Mouse (Mus musculus): ENCODE results near the gene Sirt5. TPM values are rescaled to one million over a fixed set of nuclear protein-coding genes. Genes with fewer than 3 reads are reported as not detected.

The Sirt5 gene
- polyA plus RNA-seq, 1 experiment = 6.7 TPM

DNA sequence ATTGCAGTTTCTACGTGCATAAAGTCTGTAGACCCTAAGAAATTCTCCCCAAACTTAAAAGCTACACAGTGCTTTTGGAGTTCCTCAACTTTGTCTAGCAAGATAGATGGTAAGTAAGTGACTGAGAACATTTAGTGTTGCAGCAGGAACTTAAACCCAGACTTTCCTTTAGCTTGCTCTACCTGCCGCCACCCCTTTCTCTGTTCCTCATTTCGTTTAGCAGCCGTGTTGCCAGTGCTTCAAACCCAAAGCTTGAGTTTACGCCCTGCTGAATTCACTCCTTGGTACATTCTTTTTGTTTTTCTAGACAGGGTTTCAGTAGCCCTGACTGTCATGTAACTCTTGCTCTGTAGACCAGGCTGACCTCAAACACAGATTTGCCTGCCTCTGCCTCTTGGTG is 34.3 kb downstream of the Sirt5 start:
- no peak for TF ChIP-seq POLR2AphosphoS2 (IDR thresholded peaks at IDR 0.05; ENCODE audit: insufficient read length, low read depth)
- no peak for TF ChIP-seq MAX (IDR thresholded peaks at IDR 0.05; ENCODE audit: low read depth)
- TF ChIP-seq MYOG (IDR thresholded peaks at IDR 0.05; ENCODE audit: control insufficient read depth in 1 of 3, insufficient read depth in 1 of 3, insufficient read length in 2 of 3, low read depth in 2 of 3) = no peak
- no peak for TF ChIP-seq SRF (IDR thresholded peaks at IDR 0.05; ENCODE audit: control insufficient read depth, insufficient read length, low read depth)
- no peak for TF ChIP-seq TCF12 (IDR thresholded peaks at IDR 0.05; ENCODE audit: insufficient read depth, poor library complexity, severe bottlenecking)
- TF ChIP-seq CEBPB (IDR thresholded peaks at IDR 0.05; ENCODE audit: insufficient read depth, poor library complexity, severe bottlenecking) = no peak
- no peak for TF ChIP-seq TCF3 (IDR thresholded peaks at IDR 0.05; ENCODE audit: insufficient read length, low read depth)
- TF ChIP-seq E2F4 (IDR thresholded peaks at IDR 0.05; ENCODE audit: insufficient read depth) = no peak
- Histone ChIP-seq H3K4me3 (peak overlapping the region; percentile 61), H3ac (ENCODE audit: control insufficient read depth, insufficient read length) (no peak overlapping the region), H3K4me2 (ENCODE audit: low read depth) (peak overlapping the region; percentile 82), H3K79me2 (ENCODE audit: control insufficient read depth, insufficient read depth) (peaks cover 25% of the 10 kb centered on the region), H3K36me3 (ENCODE audit: control insufficient read depth, insufficient read depth) (peaks cover 35% of the 10 kb centered on the region), H3K27me3 (ENCODE audit: control insufficient read depth, insufficient read depth, insufficient read length) (no peaks in the 10 kb centered on the region)

DNA sequence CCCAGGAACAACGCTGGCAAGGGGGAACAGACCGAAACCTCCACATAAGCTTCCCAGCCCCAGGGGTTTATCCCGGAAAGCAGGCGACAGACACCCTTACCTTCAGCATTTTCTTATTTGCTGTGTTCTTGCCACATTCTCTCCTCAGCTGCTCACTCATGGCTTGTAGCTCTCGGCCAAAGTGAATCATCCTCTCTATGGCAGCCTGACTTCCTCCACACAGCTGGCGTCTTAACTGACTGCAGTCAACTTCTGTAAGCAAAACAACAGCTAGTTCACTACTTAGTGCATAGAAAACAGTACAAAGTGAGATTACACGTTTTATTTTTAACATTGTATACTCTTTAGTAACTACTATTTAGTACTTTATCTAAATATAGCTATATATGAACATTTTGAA is 47.0 kb downstream of the Sirt5 start:
- Histone ChIP-seq H3K36me3 (ENCODE audit: control insufficient read depth, insufficient read depth) (peaks cover 54% of the 10 kb centered on the region), H3ac (ENCODE audit: control insufficient read depth, insufficient read length) (no peak overlapping the region)
- TF ChIP-seq TCF12 (IDR thresholded peaks at IDR 0.05; ENCODE audit: insufficient read depth, poor library complexity, severe bottlenecking) (no peak), POLR2AphosphoS2 (IDR thresholded peaks at IDR 0.05; ENCODE audit: insufficient read length, low read depth) (no peak), POLR2A (IDR thresholded peaks at IDR 0.05; ENCODE audit: insufficient read length, low read depth) (no peak), SRF (IDR thresholded peaks at IDR 0.05; ENCODE audit: control insufficient read depth, insufficient read length, low read depth) (no peak), CEBPB (IDR thresholded peaks at IDR 0.05; ENCODE audit: insufficient read depth, poor library complexity, severe bottlenecking) (no peak), MYOG (IDR thresholded peaks at IDR 0.05; ENCODE audit: control insufficient read depth in 1 of 3, insufficient read depth in 1 of 3, insufficient read length in 2 of 3, low read depth in 2 of 3) (no peak), TCF3 (IDR thresholded peaks at IDR 0.05; ENCODE audit: insufficient read length, low read depth) (no peak), MYOD1 (IDR thresholded peaks at IDR 0.05; ENCODE audit: control insufficient read depth in 1 of 3, insufficient read length in 2 of 3, low read depth in 2 of 3) (no peak), MAX (IDR thresholded peaks at IDR 0.05; ENCODE audit: low read depth) (no peak), REST (IDR thresholded peaks at IDR 0.05; ENCODE audit: insufficient read depth, insufficient read length) (no peak), USF1 (IDR thresholded peaks at IDR 0.05; ENCODE audit: low read depth) (no peak), E2F4 (IDR thresholded peaks at IDR 0.05; ENCODE audit: insufficient read depth) (no peak)

DNA sequence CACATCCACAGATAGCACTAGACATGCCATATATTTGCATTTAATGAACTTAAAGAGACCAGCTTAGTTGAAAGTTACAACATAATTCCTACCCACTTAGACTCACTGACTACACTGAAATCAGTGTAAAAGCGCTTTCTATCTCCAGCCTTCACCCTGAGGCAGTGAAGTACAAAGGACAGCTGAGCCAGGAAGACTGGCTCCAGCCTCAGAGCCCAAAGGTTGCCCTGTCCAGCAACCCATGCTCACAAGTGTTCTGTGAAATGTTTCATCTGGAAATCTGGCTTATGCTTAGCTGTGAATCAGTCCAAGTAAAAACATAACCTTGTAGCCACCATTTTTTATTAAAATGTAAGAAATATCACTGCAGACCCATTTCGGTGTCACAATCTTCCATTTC is 48.3 kb downstream of the Sirt5 start:
- Histone ChIP-seq H3K79me2 (ENCODE audit: control insufficient read depth, insufficient read depth) (no peaks in the 10 kb centered on the region), H3K4me2 (ENCODE audit: low read depth) (no peak overlapping the region), H3K27me3 (ENCODE audit: control insufficient read depth, insufficient read depth, insufficient read length) (no peaks in the 10 kb centered on the region), H3K4me3 (no peak overlapping the region), H3K36me3 (ENCODE audit: control insufficient read depth, insufficient read depth) (peaks cover 58% of the 10 kb centered on the region), H3ac (ENCODE audit: control insufficient read depth, insufficient read length) (no peak overlapping the region)
- TF ChIP-seq MYOG (IDR thresholded peaks at IDR 0.05; ENCODE audit: control insufficient read depth in 1 of 3, insufficient read depth in 1 of 3, insufficient read length in 2 of 3, low read depth in 2 of 3) = no peak
- TF ChIP-seq POLR2AphosphoS2 (IDR thresholded peaks at IDR 0.05; ENCODE audit: insufficient read length, low read depth) = no peak

More for the DNA sequence above, 47.0 kb downstream of the Sirt5 start:
- H3K4me2 ChIP-seq (ENCODE audit: low read depth) = no peak overlapping the region
- no peaks in the 10 kb centered on the region for H3K27me3 ChIP-seq (ENCODE audit: control insufficient read depth, insufficient read depth, insufficient read length)
- no peaks in the 10 kb centered on the region for H3K79me2 ChIP-seq (ENCODE audit: control insufficient read depth, insufficient read depth)
- H3K4me3 ChIP-seq = no peak overlapping the region

DNA sequence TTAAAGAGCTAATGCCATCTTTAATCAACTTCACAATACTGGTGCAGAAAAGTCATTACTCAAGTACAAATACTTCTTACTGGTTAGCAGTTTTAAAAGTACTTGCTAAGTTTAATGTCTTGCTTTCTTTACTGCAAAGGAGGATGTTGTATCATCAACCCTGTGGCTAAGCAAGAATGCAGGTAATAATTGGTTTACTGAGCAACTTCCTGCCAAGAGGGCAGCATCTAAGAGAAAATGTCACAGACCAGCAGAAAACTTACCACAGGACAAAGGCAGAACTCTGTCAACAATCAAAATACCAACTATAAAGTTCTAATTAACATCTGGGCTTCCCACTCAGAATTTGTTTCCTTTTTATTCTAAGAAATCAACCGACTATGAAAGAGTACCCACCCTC is 50.0 kb downstream of the Sirt5 start:
- Histone ChIP-seq H3K27me3 (ENCODE audit: control insufficient read depth, insufficient read depth, insufficient read length) (no peaks in the 10 kb centered on the region), H3K4me3 (no peak overlapping the region), H3K36me3 (ENCODE audit: control insufficient read depth, insufficient read depth) (peaks cover 62% of the 10 kb centered on the region), H3ac (ENCODE audit: control insufficient read depth, insufficient read length) (no peak overlapping the region), H3K79me2 (ENCODE audit: control insufficient read depth, insufficient read depth) (no peaks in the 10 kb centered on the region), H3K4me2 (ENCODE audit: low read depth) (no peak overlapping the region)
- TF ChIP-seq USF1 (IDR thresholded peaks at IDR 0.05; ENCODE audit: low read depth) (no peak), REST (IDR thresholded peaks at IDR 0.05; ENCODE audit: insufficient read depth, insufficient read length) (no peak), TCF3 (IDR thresholded peaks at IDR 0.05; ENCODE audit: insufficient read length, low read depth) (no peak), MAX (IDR thresholded peaks at IDR 0.05; ENCODE audit: low read depth) (no peak), E2F4 (IDR thresholded peaks at IDR 0.05; ENCODE audit: insufficient read depth) (no peak)

DNA sequence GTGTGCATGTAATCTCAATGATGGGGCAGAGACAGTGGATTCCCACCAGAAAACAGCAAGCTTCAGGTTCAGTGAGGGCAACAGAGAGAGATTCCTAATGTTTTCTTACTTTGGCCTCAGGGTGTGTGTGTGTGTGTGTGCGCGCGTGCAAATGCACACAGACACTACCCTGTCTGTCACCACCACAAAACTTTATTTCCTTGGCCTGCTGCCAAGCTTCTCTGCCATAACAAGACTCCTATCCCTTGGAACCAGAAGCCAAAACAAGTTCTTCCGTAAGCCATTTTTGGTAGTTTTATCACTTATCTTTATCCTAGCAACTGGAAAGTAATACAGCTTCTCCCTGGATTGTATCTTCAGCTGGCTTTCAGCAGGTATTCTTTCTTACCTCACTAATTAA is 63.1 kb downstream of the Sirt5 start:
- Histone ChIP-seq H3K4me3 (no peak overlapping the region), H3K79me2 (ENCODE audit: control insufficient read depth, insufficient read depth) (peaks cover 42% of the 10 kb centered on the region), H3K36me3 (ENCODE audit: control insufficient read depth, insufficient read depth) (peaks cover 11% of the 10 kb centered on the region), H3ac (ENCODE audit: control insufficient read depth, insufficient read length) (no peak overlapping the region), H3K4me2 (ENCODE audit: low read depth) (no peak overlapping the region), H3K27me3 (ENCODE audit: control insufficient read depth, insufficient read depth, insufficient read length) (no peaks in the 10 kb centered on the region)
- no peak for TF ChIP-seq REST (IDR thresholded peaks at IDR 0.05; ENCODE audit: insufficient read depth, insufficient read length)

DNA sequence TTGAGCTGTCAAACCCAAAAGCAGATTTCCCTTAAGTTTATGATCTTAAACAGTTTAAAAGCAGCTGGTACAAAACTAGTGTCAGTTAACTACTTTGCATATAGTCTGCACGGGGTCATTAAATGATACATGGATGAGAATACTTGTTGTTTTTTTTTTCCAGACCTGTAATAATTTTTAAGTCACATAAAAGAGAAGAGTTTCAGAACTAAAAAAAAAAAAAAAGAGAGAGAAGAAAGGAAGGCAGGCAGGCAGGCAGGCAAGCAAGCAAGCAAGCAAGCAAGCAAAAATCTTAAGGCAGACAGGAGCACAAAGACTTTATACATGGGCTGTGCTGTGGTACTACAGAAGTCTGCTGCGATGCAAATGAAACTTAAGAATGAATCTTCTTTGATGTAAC is 68.1 kb downstream of the Sirt5 start:
- Histone ChIP-seq H3K27me3 (ENCODE audit: control insufficient read depth, insufficient read depth, insufficient read length) (no peaks in the 10 kb centered on the region), H3K4me2 (ENCODE audit: low read depth) (no peak overlapping the region), H3K4me3 (no peak overlapping the region), H3K79me2 (ENCODE audit: control insufficient read depth, insufficient read depth) (peaks cover 61% of the 10 kb centered on the region), H3K36me3 (ENCODE audit: control insufficient read depth, insufficient read depth) (peaks cover 7% of the 10 kb centered on the region), H3ac (ENCODE audit: control insufficient read depth, insufficient read length) (no peak overlapping the region)
- TF ChIP-seq REST (IDR thresholded peaks at IDR 0.05; ENCODE audit: insufficient read depth, insufficient read length) (no peak), POLR2AphosphoS2 (IDR thresholded peaks at IDR 0.05; ENCODE audit: insufficient read length, low read depth) (no peak), MYOD1 (IDR thresholded peaks at IDR 0.05; ENCODE audit: control insufficient read depth in 1 of 3, insufficient read length in 2 of 3, low read depth in 2 of 3) (no peak), MYOG (IDR thresholded peaks at IDR 0.05; ENCODE audit: control insufficient read depth in 1 of 3, insufficient read depth in 1 of 3, insufficient read length in 2 of 3, low read depth in 2 of 3) (no peak)
